Mouse (Mus musculus) lung, embryonic 16.5 days (tissue): ENCODE measurements around the gene Nkd1. TPM values are rescaled to one million over a fixed set of nuclear protein-coding genes. Genes with fewer than 3 reads are reported as not detected.

ENCODE experiments used
- polyA plus RNA-seq: library from polyadenylated mRNA; unstranded; fragments of >200 nt; fragmentation: Nextera tagmentation; extraction: Ambion mirVana; gene quantifications from 2 replicates; pipeline ENCODE4 v1.2.1, GENCODE M21; 2015

The Nkd1 gene
- polyA plus RNA-seq, 1 experiment from 2014 or later = 49.6 TPM

Other genes starting within 250 kb of the Nkd1 start
- 13.4 and 15.0 TPM in 2 replicates for gene Adcy7, start 249.0 kb upstream of the Nkd1 start, polyA plus RNA-seq
- gene Brd7, start 159.2 kb upstream of the Nkd1 start, polyA plus RNA-seq = 56.0 and 70.7 TPM in 2 replicates
- 2.5 and 2.7 TPM in 2 replicates for gene Snx20, start 114.8 kb downstream of the Nkd1 start, polyA plus RNA-seq
- gene Nod2, start 126.0 kb downstream of the Nkd1 start, polyA plus RNA-seq = 0.18 and 0.21 TPM in 2 replicates
- 16.0 and 19.5 TPM in 2 replicates for gene Cyld, start 175.7 kb downstream of the Nkd1 start, polyA plus RNA-seq